Mouse (Mus musculus): ENCODE data around the gene Trak1. TPM values are rescaled to one million over a fixed set of nuclear protein-coding genes. Genes with fewer than 3 reads are reported as not detected.

Gene Trak1
- total and polyA plus RNA-seq, 2 experiments: 50.3 to 61.2 TPM

DNA sequence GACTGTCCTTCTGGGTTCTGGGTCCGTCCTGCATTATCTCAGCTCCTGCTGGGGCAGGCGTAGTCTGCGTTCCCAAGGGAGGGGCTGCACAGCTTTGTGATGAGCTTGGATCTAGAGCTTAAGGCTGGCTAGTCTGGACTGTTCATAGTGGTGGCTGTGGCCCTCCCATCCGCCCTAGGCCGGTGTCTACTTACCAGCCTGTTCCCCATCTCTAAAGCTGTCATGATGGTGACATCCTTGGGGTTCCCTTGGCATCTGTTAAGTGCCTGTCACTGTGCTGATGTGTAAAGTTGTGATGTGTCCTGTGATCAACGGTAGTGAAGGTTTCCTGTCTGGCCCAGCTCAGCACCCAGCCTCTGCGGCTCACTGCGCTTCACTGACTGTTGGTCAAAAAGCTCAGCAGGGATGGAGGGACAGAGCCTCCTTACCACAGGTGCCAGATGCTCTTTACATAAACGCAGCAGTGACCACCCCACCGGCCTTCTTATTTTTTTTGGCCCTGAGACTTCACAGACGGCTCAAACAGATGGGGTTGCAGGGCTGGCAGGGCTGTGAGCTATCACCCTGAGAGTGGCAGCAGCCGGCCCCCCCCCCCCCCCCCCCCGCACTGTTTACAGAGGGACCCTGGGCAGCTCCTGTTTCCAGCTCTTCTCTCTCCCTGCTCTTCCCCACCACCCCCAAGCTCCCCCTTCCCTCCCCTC is 74.8 kb downstream of the Trak1 start:
- Histone ChIP-seq H3K27me3 (ENCODE audit: control insufficient read depth, insufficient read depth, low read length) (no peaks in the 10 kb centered on the region), H3K4me1 (ENCODE audit: control insufficient read depth, insufficient read depth, low read length) (peaks cover 29% of the 10 kb centered on the region), H3K9ac (ENCODE audit: low read depth, low read length) (peak overlapping the region; percentile 12), H3K79me2 (ENCODE audit: control insufficient read depth, insufficient read depth, low read length) (peaks cover 14% of the 10 kb centered on the region; the same call in 1 of the 2 replicates), H3K36me3 (ENCODE audit: control insufficient read depth, insufficient read depth, low read length) (no peaks in the 10 kb centered on the region), H3K4me3 (ENCODE audit: insufficient read depth, low read depth, low read length) (no peak overlapping the region; the same call in 1 of the 2 replicates), H3K27ac (replicated peaks; ENCODE audit: insufficient read depth, low read depth, low read length) (peak overlapping the region; percentile 24)
- WGBS: 45% methylated on average over 11 of the region's 13 CpGs
- TF ChIP-seq CTCF (IDR thresholded peaks at IDR 0.05; ENCODE audit: low read depth, low read length) (no peak), POLR2A (IDR thresholded peaks at IDR 0.05; ENCODE audit: extremely low read depth, insufficient read depth, low read length) (no peak)
- no peak for DNase-seq (ENCODE audit: extremely low read depth, low read depth, low spot score)

DNA sequence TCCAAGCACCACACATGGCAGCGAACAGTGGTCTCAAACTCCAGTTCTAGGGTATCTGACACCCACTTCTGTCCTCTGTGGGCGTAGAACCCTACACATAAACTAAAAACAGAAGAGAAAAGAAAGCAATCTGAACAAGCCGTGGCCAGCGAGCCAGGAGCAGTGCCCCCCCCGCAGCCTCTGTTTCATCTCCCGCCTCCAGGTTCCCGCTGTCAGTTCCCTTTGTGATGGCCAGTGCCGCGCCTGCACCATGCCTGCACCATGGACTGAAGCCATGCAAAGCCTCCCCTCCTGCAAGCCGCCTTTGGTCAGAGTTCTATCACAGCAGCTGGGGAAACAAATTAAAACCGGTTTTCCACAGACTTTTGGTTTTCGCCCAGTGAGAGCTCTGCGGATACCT is 75.8 kb downstream of the Trak1 start:
- no peaks in the 10 kb centered on the region for H3K27me3 ChIP-seq (ENCODE audit: control insufficient read depth, insufficient read depth, low read length)
- H3K27ac ChIP-seq (replicated peaks; ENCODE audit: insufficient read depth, low read depth, low read length): no peak overlapping the region
- no peak overlapping the region for H3K4me3 ChIP-seq (ENCODE audit: insufficient read depth, low read depth, low read length)
- peaks cover 22% of the 10 kb centered on the region for H3K4me1 ChIP-seq (ENCODE audit: control insufficient read depth, insufficient read depth, low read length)
- 86% methylated on average over 13 of the region's 13 CpGs for WGBS
- peaks cover 14% of the 10 kb centered on the region; the same call in 1 of the 2 replicates for H3K79me2 ChIP-seq (ENCODE audit: control insufficient read depth, insufficient read depth, low read length)
- no peak overlapping the region for H3K9ac ChIP-seq (ENCODE audit: low read depth, low read length)
- TF ChIP-seq CTCF (IDR thresholded peaks at IDR 0.05; ENCODE audit: low read depth, low read length) (no peak), POLR2A (IDR thresholded peaks at IDR 0.05; ENCODE audit: extremely low read depth, insufficient read depth, low read length) (no peak)
- DNase-seq (ENCODE audit: extremely low read depth, low read depth, low spot score): no peak
- no peaks in the 10 kb centered on the region for H3K36me3 ChIP-seq (ENCODE audit: control insufficient read depth, insufficient read depth, low read length)

DNA sequence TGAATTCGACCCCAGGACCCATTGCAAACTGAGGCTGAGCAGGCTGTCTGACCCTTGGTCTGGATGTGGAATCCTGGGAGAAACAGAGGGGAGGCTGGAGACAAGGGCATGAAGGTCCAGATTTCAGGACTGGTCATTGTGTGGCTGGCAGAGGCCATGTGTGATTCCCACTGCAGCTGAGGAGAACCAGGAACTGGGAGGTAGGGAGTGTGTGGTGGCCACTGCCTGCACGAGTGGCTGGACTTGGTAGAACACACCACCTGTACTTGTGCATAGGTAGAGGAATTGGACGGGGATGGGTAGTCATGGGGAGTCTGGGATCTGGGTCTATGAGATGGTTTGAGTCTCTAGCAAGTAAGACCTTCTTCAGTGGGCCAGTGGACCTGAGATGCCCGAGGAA is 76.2 kb downstream of the Trak1 start:
- no peak for DNase-seq (ENCODE audit: extremely low read depth, low read depth, low spot score)
- peaks cover 14% of the 10 kb centered on the region; the same call in 1 of the 2 replicates for H3K79me2 ChIP-seq (ENCODE audit: control insufficient read depth, insufficient read depth, low read length)
- WGBS: 86% methylated on average over 4 of the region's 4 CpGs
- H3K27me3 ChIP-seq (ENCODE audit: control insufficient read depth, insufficient read depth, low read length): no peaks in the 10 kb centered on the region
- H3K4me1 ChIP-seq (ENCODE audit: control insufficient read depth, insufficient read depth, low read length): peaks cover 22% of the 10 kb centered on the region
- H3K27ac ChIP-seq (replicated peaks; ENCODE audit: insufficient read depth, low read depth, low read length): no peak overlapping the region
- H3K9ac ChIP-seq (ENCODE audit: low read depth, low read length): no peak overlapping the region
- no peak overlapping the region for H3K4me3 ChIP-seq (ENCODE audit: insufficient read depth, low read depth, low read length)
- H3K36me3 ChIP-seq (ENCODE audit: control insufficient read depth, insufficient read depth, low read length): no peaks in the 10 kb centered on the region
- no peak for TF ChIP-seq POLR2A (IDR thresholded peaks at IDR 0.05; ENCODE audit: extremely low read depth, insufficient read depth, low read length)
- TF ChIP-seq CTCF (IDR thresholded peaks at IDR 0.05; ENCODE audit: low read depth, low read length): no peak

DNA sequence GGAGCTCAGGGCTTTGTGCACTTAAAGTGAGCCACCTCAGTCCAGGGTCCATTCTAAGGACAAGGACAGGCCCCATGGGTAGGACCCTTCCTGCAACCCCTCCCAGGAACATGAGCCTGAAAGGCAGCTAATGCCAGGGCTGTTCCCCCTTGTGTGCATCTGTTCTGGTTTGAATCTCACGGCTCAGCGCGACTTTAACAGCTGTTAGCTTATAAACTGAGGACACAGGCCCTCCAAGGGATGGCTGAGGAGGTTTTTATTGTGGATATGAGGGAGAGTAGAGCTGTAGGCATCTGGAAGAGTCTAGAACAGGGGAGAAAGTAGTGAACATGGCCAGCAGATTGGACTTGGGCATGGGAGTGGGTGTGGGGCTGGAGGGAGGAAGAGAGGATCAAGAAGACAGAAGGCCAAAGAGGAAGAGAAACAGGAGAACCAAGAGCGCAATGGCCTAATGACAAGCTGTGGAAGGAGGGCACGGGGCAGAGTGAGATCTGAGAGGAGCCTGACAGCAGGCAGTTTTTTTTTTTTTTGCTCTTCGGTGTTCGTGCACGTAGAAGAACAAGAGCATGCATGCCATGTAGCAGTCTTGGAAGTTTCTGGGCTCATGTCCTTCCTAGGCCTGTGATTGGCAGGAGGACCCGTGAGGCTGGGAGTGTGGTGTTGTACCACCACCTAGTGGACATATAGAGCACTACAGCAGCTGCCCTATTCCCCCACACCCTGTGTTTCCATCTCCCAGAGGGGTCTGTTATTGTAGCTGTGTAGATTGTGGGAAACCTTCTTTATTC is 77.0 kb downstream of the Trak1 start:
- TF ChIP-seq POLR2A (IDR thresholded peaks at IDR 0.05; ENCODE audit: extremely low read depth, insufficient read depth, low read length): no peak
- TF ChIP-seq CTCF (IDR thresholded peaks at IDR 0.05; ENCODE audit: low read depth, low read length): peak; percentile 96
- H3K36me3 ChIP-seq (ENCODE audit: control insufficient read depth, insufficient read depth, low read length): no peaks in the 10 kb centered on the region
- no peak overlapping the region for H3K4me3 ChIP-seq (ENCODE audit: insufficient read depth, low read depth, low read length)
- DNase-seq (ENCODE audit: extremely low read depth, low read depth, low spot score): peak; percentile 58
- H3K9ac ChIP-seq (ENCODE audit: low read depth, low read length): no peak overlapping the region
- H3K27ac ChIP-seq (replicated peaks; ENCODE audit: insufficient read depth, low read depth, low read length): no peak overlapping the region
- no peaks in the 10 kb centered on the region for H3K27me3 ChIP-seq (ENCODE audit: control insufficient read depth, insufficient read depth, low read length)
- 43% methylated on average over 9 of the region's 9 CpGs for WGBS
- peaks cover 22% of the 10 kb centered on the region for H3K4me1 ChIP-seq (ENCODE audit: control insufficient read depth, insufficient read depth, low read length)
- peaks cover 14% of the 10 kb centered on the region; the same call in 1 of the 2 replicates for H3K79me2 ChIP-seq (ENCODE audit: control insufficient read depth, insufficient read depth, low read length)

DNA sequence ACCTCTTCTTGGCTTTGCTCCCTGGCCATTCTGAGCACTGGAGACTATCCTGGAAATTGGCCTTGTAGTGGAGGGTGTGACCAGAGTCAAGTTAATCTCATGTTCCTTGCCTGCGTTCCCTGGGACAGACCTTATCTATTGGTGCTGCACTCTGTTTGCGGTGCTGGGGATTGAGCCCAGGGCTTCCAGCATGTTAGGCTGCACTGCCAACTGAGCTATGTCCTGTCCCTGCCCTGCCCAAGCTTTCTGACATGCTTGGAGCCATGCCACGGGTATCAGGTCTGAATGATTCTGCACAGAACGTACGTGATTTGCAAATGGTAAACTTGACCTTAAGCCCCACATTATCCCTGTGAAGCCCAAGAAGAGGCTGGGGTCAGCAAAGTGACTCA is 77.6 kb downstream of the Trak1 start:
- 50% methylated on average over 5 of the region's 5 CpGs for WGBS
- peak; percentile 63 for DNase-seq (ENCODE audit: extremely low read depth, low read depth, low spot score)
- H3K27me3 ChIP-seq (ENCODE audit: control insufficient read depth, insufficient read depth, low read length): no peaks in the 10 kb centered on the region
- peaks cover 14% of the 10 kb centered on the region; the same call in 1 of the 2 replicates for H3K79me2 ChIP-seq (ENCODE audit: control insufficient read depth, insufficient read depth, low read length)
- peaks cover 23% of the 10 kb centered on the region for H3K4me1 ChIP-seq (ENCODE audit: control insufficient read depth, insufficient read depth, low read length)
- no peaks in the 10 kb centered on the region for H3K36me3 ChIP-seq (ENCODE audit: control insufficient read depth, insufficient read depth, low read length)
- H3K9ac ChIP-seq (ENCODE audit: low read depth, low read length): no peak overlapping the region
- H3K27ac ChIP-seq (replicated peaks; ENCODE audit: insufficient read depth, low read depth, low read length): no peak overlapping the region
- TF ChIP-seq POLR2A (IDR thresholded peaks at IDR 0.05; ENCODE audit: extremely low read depth, insufficient read depth, low read length) (no peak), CTCF (IDR thresholded peaks at IDR 0.05; ENCODE audit: low read depth, low read length) (no peak)
- no peak overlapping the region for H3K4me3 ChIP-seq (ENCODE audit: insufficient read depth, low read depth, low read length)
